ENCODE assay signal across 15 mouse cellular contexts in genomic region chr4:156064510-156064897, GRCm38 (mm10). TPM values are rescaled to one million over a fixed set of nuclear protein-coding genes. Genes with fewer than 3 reads are reported as not detected.
DNase-seq lines count a peak whose midpoint lies in the region; ATAC-seq and TF ChIP-seq lines count a peak whose summit lies in the region.
"Had no signal": no experiment of that assay in that cellular context is flagged by ENCODE, and none has a peak within 500 bp of the region (broad histone marks: within the 10 kb centered on the region; RNA-seq: fewer than 3 reads in every experiment).

No protein-coding gene starts in this region.

- TF ChIP-seq EP300 in stomach, postnatal 0 days (optimal IDR thresholded peaks at IDR 0.05), result no peak

- no peaks in the 10 kb centered on the region for H3K9me3 ChIP-seq in hindbrain, embryonic 10.5 days
- no peaks in the 10 kb centered on the region for H3K9me3 ChIP-seq in hindbrain, postnatal 0 days (ENCODE audit: low read length)
- no peaks in the 10 kb centered on the region for H3K9me3 ChIP-seq in intestine, embryonic 15.5 days
- no peaks in the 10 kb centered on the region for H3K9me3 ChIP-seq in stomach, postnatal 0 days (ENCODE audit: control insufficient read depth, low read length)
- H3K9me3 ChIP-seq: heart, embryonic 10.5 days; liver, embryonic 12.5 days; megakaryocyte, embryonic 14.5 days had no signal

- H3K4me3 ChIP-seq in hindbrain, embryonic 10.5 days, result no peak overlapping the region
- no peak overlapping the region for H3K4me3 ChIP-seq in hindbrain, postnatal 0 days (ENCODE audit: low read length)
- H3K4me3 ChIP-seq in intestine, embryonic 15.5 days (replicated peaks), result no peak overlapping the region
- H3K4me3 ChIP-seq in stomach, postnatal 0 days (ENCODE audit: low read depth, low read length), result no peak overlapping the region
- H3K4me3 ChIP-seq: heart, embryonic 10.5 days; liver, embryonic 12.5 days; megakaryocyte, embryonic 14.5 days had no signal

- H3K4me2 ChIP-seq in hindbrain, postnatal 0 days (ENCODE audit: low read depth, low read length), result no peak overlapping the region
- no peak overlapping the region for H3K4me2 ChIP-seq in intestine, embryonic 15.5 days (replicated peaks)
- no peak overlapping the region for H3K4me2 ChIP-seq in stomach, postnatal 0 days (replicated peaks; ENCODE audit: low read depth)
- H3K4me2 ChIP-seq: liver, embryonic 12.5 days had no signal

- no peak for DNase-seq in hindbrain, embryonic 10.5 days (ENCODE audit: low spot score)
- DNase-seq in hindbrain, postnatal 0 days (ENCODE audit: low spot score), result no peak
- peak; percentile 26 for DNase-seq in lung, postnatal 36 days
- no peak for DNase-seq in lung, postnatal 25 days (ENCODE audit: low spot score)
- peak; percentile 52 for DNase-seq in stomach, postnatal 0 days (ENCODE audit: low spot score)
- no peak for DNase-seq in retina, postnatal 1 day
- DNase-seq: adrenal gland, adult 2 months; cerebellum, postnatal 25 days; right cerebral cortex, postnatal 14 days had no signal

- TF ChIP-seq CTCF in hindbrain, postnatal 0 days (IDR thresholded peaks at IDR 0.05; ENCODE audit: low read depth), result no peak
- TF ChIP-seq CTCF in stomach, postnatal 0 days (IDR thresholded peaks at IDR 0.05; ENCODE audit: low read depth), result no peak

- no peak overlapping the region for H3K9ac ChIP-seq in hindbrain, postnatal 0 days (replicated peaks; ENCODE audit: low read length)
- H3K9ac ChIP-seq in intestine, embryonic 15.5 days, result no peak overlapping the region
- H3K9ac ChIP-seq in stomach, postnatal 0 days (ENCODE audit: low read length), result peak overlapping the region; percentile 45
- H3K9ac ChIP-seq: liver, embryonic 12.5 days had no signal

- H3K36me3 ChIP-seq in hindbrain, embryonic 10.5 days, result no peaks in the 10 kb centered on the region
- no peaks in the 10 kb centered on the region for H3K36me3 ChIP-seq in hindbrain, postnatal 0 days (ENCODE audit: insufficient read depth, low read length)
- H3K36me3 ChIP-seq in intestine, embryonic 15.5 days, result no peaks in the 10 kb centered on the region
- no peaks in the 10 kb centered on the region for H3K36me3 ChIP-seq in stomach, postnatal 0 days (ENCODE audit: control insufficient read depth, insufficient read depth, low read length)
- H3K36me3 ChIP-seq: heart, embryonic 10.5 days; liver, embryonic 12.5 days had no signal

- peaks cover 18% of the 10 kb centered on the region for H3K4me1 ChIP-seq in hindbrain, embryonic 10.5 days (replicated peaks)
- no peaks in the 10 kb centered on the region for H3K4me1 ChIP-seq in hindbrain, postnatal 0 days (ENCODE audit: insufficient read depth, low read length)
- peaks cover 13% of the 10 kb centered on the region for H3K4me1 ChIP-seq in intestine, embryonic 15.5 days (replicated peaks)
- H3K4me1 ChIP-seq in stomach, postnatal 0 days (replicated peaks; ENCODE audit: control insufficient read depth, insufficient read depth), result peaks cover 4% of the 10 kb centered on the region; the same call in 1 of the 2 replicates

- WGBS in hindbrain, embryonic 10.5 days, result 86% methylated on average over 9 of the region's 9 CpGs
- WGBS in hindbrain, postnatal 0 days, result 87% methylated on average over 9 of the region's 9 CpGs
- WGBS in intestine, embryonic 15.5 days, result 77% methylated on average over 9 of the region's 9 CpGs
- 65% methylated on average over 9 of the region's 9 CpGs for WGBS in stomach, postnatal 0 days

- ATAC-seq in hindbrain, postnatal 0 days, result no peak
- ATAC-seq in intestine, embryonic 15.5 days, result no peak
- no peak for ATAC-seq in stomach, postnatal 0 days (ENCODE audit: low FRiP score, low TSS enrichment)
- ATAC-seq: liver, embryonic 12.5 days had no signal

- no peaks in the 10 kb centered on the region for H3K27me3 ChIP-seq in hindbrain, embryonic 10.5 days (ENCODE audit: insufficient read depth, poor library complexity, severe bottlenecking)
- no peaks in the 10 kb centered on the region for H3K27me3 ChIP-seq in hindbrain, postnatal 0 days (ENCODE audit: insufficient read depth, low read length)
- no peaks in the 10 kb centered on the region for H3K27me3 ChIP-seq in intestine, embryonic 15.5 days (replicated peaks)
- no peaks in the 10 kb centered on the region for H3K27me3 ChIP-seq in stomach, postnatal 0 days (ENCODE audit: control insufficient read depth, insufficient read depth, low read length)
- H3K27me3 ChIP-seq: liver, embryonic 12.5 days had no signal

- H3K27ac ChIP-seq in hindbrain, embryonic 10.5 days, result peak overlapping the region; percentile 78
- no peak overlapping the region for H3K27ac ChIP-seq in hindbrain, postnatal 0 days
- H3K27ac ChIP-seq in intestine, embryonic 15.5 days, result peak overlapping the region; percentile 55
- peak overlapping the region; percentile 82 for H3K27ac ChIP-seq in stomach, postnatal 0 days (replicated peaks)
- H3K27ac ChIP-seq: heart, embryonic 10.5 days; liver, embryonic 12.5 days had no signal

RNA-seq across cellular contexts. Expression of gene Ttll10, which starts 5.3 kb away (rescaled TPM):
- polyA plus RNA-seq in hindbrain, embryonic 10.5 days (2016; fragmentation: Nextera tagmentation; extraction: Ambion mirVana), result 0.27 and 0.30 TPM in 2 replicates
- total RNA-seq in hindbrain, postnatal 0 days (2014; rRNA removed), result 0.26 TPM in 1 of 2 replicates, not detected in the other
- 0.08 TPM in 1 of 2 replicates, not detected in the other for polyA plus RNA-seq in hindbrain, postnatal 0 days (2015; fragmentation: Nextera tagmentation; extraction: Ambion mirVana)
- 3.1 and 3.9 TPM in 2 replicates for polyA plus RNA-seq in intestine, embryonic 15.5 days (2015; fragmentation: Nextera tagmentation; extraction: Ambion mirVana)
- 2.7 TPM in 2 replicates for polyA plus RNA-seq in stomach, postnatal 0 days (2015; fragmentation: Nextera tagmentation; extraction: Ambion mirVana)
- total RNA-seq: neutrophil, adult 5-6 weeks had no signal
- polyA plus RNA-seq: hindbrain, embryonic 11.5 days had no signal

RNA-seq across cellular contexts. Expression of gene Tnfrsf18, which starts 38.5 kb away (rescaled TPM):
- polyA plus RNA-seq in hindbrain, embryonic 10.5 days (2016; fragmentation: Nextera tagmentation; extraction: Ambion mirVana), result 1.3 and 1.4 TPM in 2 replicates
- 0.16 TPM in 1 of 2 replicates, not detected in the other for total RNA-seq in hindbrain, postnatal 0 days (2014; rRNA removed)
- polyA plus RNA-seq in hindbrain, postnatal 0 days (2015; fragmentation: Nextera tagmentation; extraction: Ambion mirVana), result 1.4 and 1.6 TPM in 2 replicates
- 1.1 and 1.6 TPM in 2 replicates for polyA plus RNA-seq in intestine, embryonic 15.5 days (2015; fragmentation: Nextera tagmentation; extraction: Ambion mirVana)
- polyA plus RNA-seq in stomach, postnatal 0 days (2015; fragmentation: Nextera tagmentation; extraction: Ambion mirVana), result 2.2 and 3.3 TPM in 2 replicates

RNA-seq across cellular contexts. Expression of gene 9430015G10Rik, which starts 45.3 kb away (rescaled TPM):
- polyA plus RNA-seq in hindbrain, embryonic 10.5 days (2016; fragmentation: Nextera tagmentation; extraction: Ambion mirVana), result 62.3 and 72.7 TPM in 2 replicates
- 24.0 and 32.8 TPM in 2 replicates for total RNA-seq in hindbrain, postnatal 0 days (2014; rRNA removed)
- polyA plus RNA-seq in hindbrain, postnatal 0 days (2015; fragmentation: Nextera tagmentation; extraction: Ambion mirVana), result 21.0 and 22.3 TPM in 2 replicates
- 22.2 and 22.8 TPM in 2 replicates for polyA plus RNA-seq in intestine, embryonic 15.5 days (2015; fragmentation: Nextera tagmentation; extraction: Ambion mirVana)
- polyA plus RNA-seq in stomach, postnatal 0 days (2015; fragmentation: Nextera tagmentation; extraction: Ambion mirVana), result 4.9 and 5.4 TPM in 2 replicates

RNA-seq across cellular contexts. Expression of gene Tnfrsf4, which starts 50.9 kb away (rescaled TPM):
- 0.30 and 1.3 TPM in 2 replicates for polyA plus RNA-seq in hindbrain, embryonic 10.5 days (2016; fragmentation: Nextera tagmentation; extraction: Ambion mirVana)
- total RNA-seq in hindbrain, postnatal 0 days (2014; rRNA removed), result 2.6 TPM in 1 of 2 replicates, not detected in the other
- 0.47 and 0.49 TPM in 2 replicates for polyA plus RNA-seq in hindbrain, postnatal 0 days (2015; fragmentation: Nextera tagmentation; extraction: Ambion mirVana)
- 0.49 and 0.52 TPM in 2 replicates for polyA plus RNA-seq in intestine, embryonic 15.5 days (2015; fragmentation: Nextera tagmentation; extraction: Ambion mirVana)
- polyA plus RNA-seq in stomach, postnatal 0 days (2015; fragmentation: Nextera tagmentation; extraction: Ambion mirVana), result 0.21 and 0.48 TPM in 2 replicates

Comparison
In these comparisons a context has a peak if more than half of its experiments do, and no peak if none do; other contexts are left out.
1. DNase-seq: peak in lung, postnatal 36 days (single experiment) and stomach, postnatal 0 days (single experiment); none in hindbrain, embryonic 10.5 days (single experiment), hindbrain, postnatal 0 days (single experiment), lung, postnatal 25 days (single experiment) and retina, postnatal 1 day (single experiment).